Mouse (Mus musculus): ENCODE data around the gene BC049352. TPM values are rescaled to one million over a fixed set of nuclear protein-coding genes. Genes with fewer than 3 reads are reported as not detected.

BC049352 gene
- polyA plus RNA-seq, 1 experiment from 2014 or later: not detected

- POLR2A ChIA-PET: no interaction called here
- DNase-seq (ENCODE audit: low read depth, low spot score): no peak
- in situ Hi-C loops (cut with MboI; ENCODE audit: low pct_unique_long_range_greater_than_20kb): no loop called here
- no peak for ATAC-seq
- no peak for TF ChIP-seq CTCF (IDR thresholded peaks at IDR 0.05)
- CTCF ChIA-PET: no interaction called here
- peaks cover 16% of the 10 kb centered on the region for H3K27me3 ChIP-seq
Measured at GRCm38 (mm10) chr9:45251281-45251680, 69.5 kb downstream of the BC049352 start.

DNA sequence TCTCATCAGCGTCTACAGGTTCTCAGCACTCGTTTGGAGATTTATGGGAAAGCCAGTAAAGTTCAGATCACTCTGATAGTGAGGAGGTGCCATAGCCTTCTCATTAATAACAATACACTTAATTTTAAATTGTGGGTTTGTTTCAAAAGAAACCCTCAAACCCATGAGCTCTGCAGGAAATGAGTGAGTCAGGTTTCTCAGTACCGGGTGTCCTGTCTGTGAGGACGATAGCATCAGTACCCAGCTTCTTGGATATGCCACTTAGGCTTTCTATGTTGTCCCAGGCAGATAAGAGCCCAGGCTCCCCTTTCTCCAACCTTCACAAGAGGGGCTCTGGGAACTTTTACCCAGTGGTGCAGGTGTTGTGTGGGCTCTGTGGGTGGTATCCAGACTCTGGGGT is 70.2 kb downstream of the BC049352 start:
- ATAC-seq: no peak
- H3K27me3 ChIP-seq: peaks cover 14% of the 10 kb centered on the region
- in situ Hi-C loops (cut with MboI; ENCODE audit: low pct_unique_long_range_greater_than_20kb): no loop called here
- CTCF ChIA-PET: no interaction called here
- no peak for DNase-seq (ENCODE audit: low read depth, low spot score)
- no peak for TF ChIP-seq CTCF (IDR thresholded peaks at IDR 0.05)
- POLR2A ChIA-PET: no interaction called here

DNA sequence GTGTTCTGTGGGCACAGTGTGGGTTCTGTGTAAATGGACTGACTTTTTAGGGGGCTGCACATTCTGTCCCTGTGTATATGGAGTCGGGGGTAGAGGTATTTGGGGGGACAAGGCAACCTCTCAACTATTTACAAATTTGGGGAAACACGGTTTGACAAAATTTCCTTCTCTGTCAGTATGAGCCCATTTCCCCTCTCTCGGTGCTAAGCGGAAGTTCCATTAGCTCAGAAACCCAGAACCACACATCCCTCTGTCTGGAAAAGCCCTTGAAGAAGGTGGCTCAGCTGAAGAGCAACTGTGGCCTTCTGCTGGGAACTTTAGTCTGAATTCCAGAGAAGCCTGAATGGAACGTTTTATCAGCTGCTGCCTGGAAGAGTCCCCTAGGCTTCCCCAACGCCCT is 70.6 kb downstream of the BC049352 start:
- ChIA-PET POLR2A (no interaction called here), CTCF (no interaction called here)
- in situ Hi-C loops (cut with MboI; ENCODE audit: low pct_unique_long_range_greater_than_20kb): no loop called here
- no peak for ATAC-seq
- TF ChIP-seq CTCF (IDR thresholded peaks at IDR 0.05): no peak
- peaks cover 14% of the 10 kb centered on the region for H3K27me3 ChIP-seq
- no peak for DNase-seq (ENCODE audit: low read depth, low spot score)

GRCm38 (mm10) chr9:45254021-45254420 is 72.2 kb downstream of the BC049352 start:
- ATAC-seq (no peak), DNase-seq (ENCODE audit: low read depth, low spot score) (no peak)
- TF ChIP-seq CTCF (IDR thresholded peaks at IDR 0.05): no peak
- H3K27me3 ChIP-seq: peaks cover 24% of the 10 kb centered on the region
- ChIA-PET CTCF (no interaction called here), POLR2A (no interaction called here)
- in situ Hi-C loops (cut with MboI; ENCODE audit: low pct_unique_long_range_greater_than_20kb): no loop called here

- H3K27me3 ChIP-seq: peaks cover 26% of the 10 kb centered on the region
- ATAC-seq (no peak), DNase-seq (ENCODE audit: low read depth, low spot score) (no peak)
- in situ Hi-C loops (cut with MboI; ENCODE audit: low pct_unique_long_range_greater_than_20kb): no loop called here
- CTCF ChIA-PET: no interaction called here
- TF ChIP-seq CTCF (IDR thresholded peaks at IDR 0.05): no peak
- POLR2A ChIA-PET: no interaction called here
Measured at GRCm38 (mm10) chr9:45254605-45255004, 72.8 kb downstream of the BC049352 start.

GRCm38 (mm10) chr9:45255431-45255830 is 73.6 kb downstream of the BC049352 start:
- peaks cover 26% of the 10 kb centered on the region for H3K27me3 ChIP-seq
- in situ Hi-C loops (cut with MboI; ENCODE audit: low pct_unique_long_range_greater_than_20kb): no loop called here
- ChIA-PET CTCF (no interaction called here), POLR2A (no interaction called here)
- DNase-seq (ENCODE audit: low read depth, low spot score): no peak
- no peak for TF ChIP-seq CTCF (IDR thresholded peaks at IDR 0.05)
- ATAC-seq: no peak

GRCm38 (mm10) chr9:45255967-45256366 is 74.2 kb downstream of the BC049352 start:
- no peak for TF ChIP-seq CTCF (IDR thresholded peaks at IDR 0.05)
- no peak for ATAC-seq
- POLR2A ChIA-PET: no interaction called here
- DNase-seq (ENCODE audit: low read depth, low spot score): no peak
- CTCF ChIA-PET: no interaction called here
- in situ Hi-C loops (cut with MboI; ENCODE audit: low pct_unique_long_range_greater_than_20kb): no loop called here
- H3K27me3 ChIP-seq: peaks cover 26% of the 10 kb centered on the region

DNA sequence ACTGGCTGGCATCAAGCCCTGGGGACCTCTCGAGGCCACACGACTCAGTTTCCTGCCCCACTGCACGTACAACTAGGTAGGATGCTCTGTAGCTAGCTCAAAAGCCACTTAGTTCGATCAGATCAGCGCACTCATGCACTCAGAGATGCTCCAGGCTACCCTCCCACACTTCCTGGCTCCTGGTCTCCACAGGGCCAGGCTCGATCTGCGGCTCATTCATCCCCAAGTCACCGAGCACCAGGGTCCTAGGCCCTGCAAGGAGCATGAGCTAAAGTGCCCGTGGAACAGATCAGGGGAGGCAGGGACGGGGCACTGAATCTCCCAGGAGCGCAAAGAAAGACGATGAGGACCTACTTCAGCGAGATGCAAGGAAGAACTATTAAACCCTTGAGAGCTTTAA is 77.3 kb downstream of the BC049352 start:
- in situ Hi-C loops (cut with MboI; ENCODE audit: low pct_unique_long_range_greater_than_20kb): no loop called here
- ChIA-PET POLR2A (no interaction called here), CTCF (no interaction called here)
- DNase-seq (ENCODE audit: low read depth, low spot score) (no peak), ATAC-seq (no peak)
- TF ChIP-seq CTCF (IDR thresholded peaks at IDR 0.05): no peak
- H3K27me3 ChIP-seq: peaks cover 24% of the 10 kb centered on the region

GRCm38 (mm10) chr9:45261466-45261865 is 79.7 kb downstream of the BC049352 start:
- ChIA-PET POLR2A (no interaction called here), CTCF (no interaction called here)
- H3K27me3 ChIP-seq: peaks cover 20% of the 10 kb centered on the region
- ATAC-seq: no peak
- no peak for DNase-seq (ENCODE audit: low read depth, low spot score)
- in situ Hi-C loops (cut with MboI; ENCODE audit: low pct_unique_long_range_greater_than_20kb): no loop called here
- TF ChIP-seq CTCF (IDR thresholded peaks at IDR 0.05): no peak

- ATAC-seq (no peak), DNase-seq (ENCODE audit: low read depth, low spot score) (no peak)
- POLR2A ChIA-PET: no interaction called here
- H3K27me3 ChIP-seq: peaks cover 22% of the 10 kb centered on the region
- in situ Hi-C loops (cut with MboI; ENCODE audit: low pct_unique_long_range_greater_than_20kb): no loop called here
- CTCF ChIA-PET: no interaction called here
- TF ChIP-seq CTCF (IDR thresholded peaks at IDR 0.05): no peak
Measured at GRCm38 (mm10) chr9:45261872-45262271, 80.1 kb downstream of the BC049352 start.

- in situ Hi-C loops (cut with MboI; ENCODE audit: low pct_unique_long_range_greater_than_20kb): no loop called here
- TF ChIP-seq CTCF (IDR thresholded peaks at IDR 0.05): no peak
- H3K27me3 ChIP-seq: peaks cover 24% of the 10 kb centered on the region
- POLR2A ChIA-PET: no interaction called here
- CTCF ChIA-PET: no interaction called here
- no peak for ATAC-seq
- DNase-seq (ENCODE audit: low read depth, low spot score): no peak
Measured at GRCm38 (mm10) chr9:45267099-45267498, 85.3 kb downstream of the BC049352 start.

- no peak for ATAC-seq
- peaks cover 22% of the 10 kb centered on the region for H3K27me3 ChIP-seq
- CTCF ChIA-PET: no interaction called here
- POLR2A ChIA-PET: no interaction called here
- in situ Hi-C loops (cut with MboI; ENCODE audit: low pct_unique_long_range_greater_than_20kb): no loop called here
- TF ChIP-seq CTCF (IDR thresholded peaks at IDR 0.05): no peak
- DNase-seq (ENCODE audit: low read depth, low spot score): no peak
Measured at GRCm38 (mm10) chr9:45268079-45268478, 86.3 kb downstream of the BC049352 start.

Measured in Patski (cell line).